Mouse (Mus musculus) urinary bladder, postnatal 10 days (tissue): ENCODE measurements around the gene Gm10226.
"Not testable (repeated sequence)": the region's sequence is repeated elsewhere in the genome, so short reads cannot be mapped to it uniquely, and the experiment has no call there.

ENCODE experiments used
- DNase-seq: peaks from one replicate; pipeline ENCODE4 v3.0.0; 2022; ENCODE audit warnings: low spot score

Gene Gm10226

DNA sequence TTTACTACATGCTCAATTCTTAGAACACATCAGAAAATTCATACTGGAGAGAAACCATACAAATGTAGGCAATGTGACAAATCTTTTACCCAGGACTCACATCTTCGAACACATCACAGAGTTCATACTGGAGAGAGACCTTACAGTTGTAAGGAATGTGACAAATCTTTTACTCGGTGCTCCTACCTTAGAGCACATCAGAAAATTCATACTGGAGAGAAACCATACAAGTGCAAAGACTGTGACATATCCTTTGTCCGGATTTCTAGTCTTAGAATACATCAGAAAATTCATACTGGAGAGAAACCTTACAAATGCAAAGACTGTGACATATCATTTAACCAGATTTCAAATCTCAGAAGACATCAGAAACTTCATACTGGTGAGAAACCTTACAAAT, at the start of gene Gm10226:
Gm10226 (plus strand) TSS at position 301 of the 400 bp plus-strand sequence.
- DNase-seq = no peak

DNA sequence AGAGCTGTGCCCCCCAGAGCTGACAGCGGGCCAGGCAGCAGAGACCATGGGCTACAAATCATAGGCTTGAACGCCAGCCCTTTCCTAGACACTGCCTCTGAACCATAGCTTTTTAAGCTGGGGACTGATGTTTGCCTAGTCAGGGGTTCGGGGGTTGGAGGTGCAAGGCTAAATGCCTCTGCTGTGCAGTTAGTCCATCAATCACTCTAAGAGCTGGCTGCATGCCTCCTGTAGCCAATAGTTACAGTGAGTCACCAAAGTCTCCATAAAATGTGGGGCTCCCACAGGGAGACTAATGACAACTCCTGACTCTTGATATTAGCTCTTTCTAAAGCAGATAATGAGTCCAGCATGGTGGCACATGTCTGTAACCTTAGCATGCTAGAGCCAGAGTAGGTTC, 42.9 kb upstream of the Gm10226 start:
- DNase-seq = no peak

DNA sequence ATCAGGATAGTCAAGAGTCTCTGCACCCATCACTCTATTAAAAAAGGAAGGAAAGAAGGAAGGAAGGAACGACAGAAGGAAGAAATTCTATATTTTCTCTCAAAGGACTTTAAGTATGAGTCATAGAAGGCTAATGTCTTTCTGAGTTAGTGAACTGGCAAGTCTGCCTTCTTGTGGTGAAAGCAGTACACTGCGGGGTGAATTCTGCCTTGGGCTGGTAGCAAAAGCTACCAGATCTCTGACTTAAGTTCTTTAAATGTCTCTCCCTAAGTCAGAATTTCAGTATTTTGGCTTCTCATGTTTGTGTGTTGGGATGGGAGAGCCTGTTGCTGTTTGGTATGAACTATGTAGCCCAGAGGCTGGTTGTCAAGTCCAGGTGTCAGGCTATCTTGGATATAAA, 41.7 kb upstream of the Gm10226 start:
- DNase-seq = no peak

DNA sequence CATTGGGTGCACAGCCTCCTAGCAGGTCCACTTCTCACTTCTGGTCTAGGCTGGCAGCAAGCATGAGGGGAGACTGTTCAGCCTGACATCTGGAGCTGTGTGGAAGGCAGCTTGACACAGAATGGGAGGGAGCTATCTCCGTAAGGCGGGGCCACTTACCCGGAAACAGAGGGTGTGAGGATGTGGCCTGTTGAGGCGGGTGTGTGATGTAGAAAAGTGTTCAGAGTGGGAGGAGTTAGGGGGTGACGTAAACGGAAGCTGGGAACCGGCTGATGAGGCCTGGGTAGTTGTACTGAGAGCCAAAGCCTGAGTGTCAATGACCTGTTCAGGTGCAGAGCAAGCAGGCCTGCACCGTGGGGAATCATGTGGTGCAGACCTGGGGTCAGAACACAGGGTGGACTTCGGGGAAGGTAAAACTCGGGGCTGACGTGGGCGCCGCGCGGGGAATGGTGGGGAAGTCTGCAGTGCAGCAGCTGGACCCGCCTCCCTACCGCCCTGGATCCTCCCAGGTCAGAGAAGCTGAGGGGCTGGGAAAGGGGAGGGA, 41.2 kb upstream of the Gm10226 start, which contains the start of gene Zfp983:
Zfp983 (plus strand) TSS at position 261 of the 544 bp plus-strand sequence.
- DNase-seq = not testable (repeated sequence)

DNA sequence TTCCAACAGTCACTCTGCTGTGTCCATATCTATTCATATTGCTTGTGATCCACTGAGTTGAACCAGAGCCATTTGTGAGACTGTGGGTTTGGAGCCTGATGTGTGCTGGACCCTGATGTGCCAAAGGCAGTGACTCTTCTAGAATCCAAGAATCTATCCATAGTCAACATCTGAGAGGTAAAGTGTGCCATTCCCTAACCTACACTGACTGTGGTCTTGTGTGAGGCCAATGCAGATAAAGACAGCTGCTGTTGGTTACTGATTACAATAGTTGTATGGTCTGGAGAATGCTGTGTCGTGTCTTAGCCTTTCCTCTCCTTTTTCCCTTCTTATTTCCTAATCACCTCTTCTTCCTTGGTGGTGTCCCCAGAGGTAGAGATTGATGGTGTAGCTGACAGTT, 12.8 kb upstream of the Gm10226 start:
- not testable (repeated sequence) for DNase-seq

DNA sequence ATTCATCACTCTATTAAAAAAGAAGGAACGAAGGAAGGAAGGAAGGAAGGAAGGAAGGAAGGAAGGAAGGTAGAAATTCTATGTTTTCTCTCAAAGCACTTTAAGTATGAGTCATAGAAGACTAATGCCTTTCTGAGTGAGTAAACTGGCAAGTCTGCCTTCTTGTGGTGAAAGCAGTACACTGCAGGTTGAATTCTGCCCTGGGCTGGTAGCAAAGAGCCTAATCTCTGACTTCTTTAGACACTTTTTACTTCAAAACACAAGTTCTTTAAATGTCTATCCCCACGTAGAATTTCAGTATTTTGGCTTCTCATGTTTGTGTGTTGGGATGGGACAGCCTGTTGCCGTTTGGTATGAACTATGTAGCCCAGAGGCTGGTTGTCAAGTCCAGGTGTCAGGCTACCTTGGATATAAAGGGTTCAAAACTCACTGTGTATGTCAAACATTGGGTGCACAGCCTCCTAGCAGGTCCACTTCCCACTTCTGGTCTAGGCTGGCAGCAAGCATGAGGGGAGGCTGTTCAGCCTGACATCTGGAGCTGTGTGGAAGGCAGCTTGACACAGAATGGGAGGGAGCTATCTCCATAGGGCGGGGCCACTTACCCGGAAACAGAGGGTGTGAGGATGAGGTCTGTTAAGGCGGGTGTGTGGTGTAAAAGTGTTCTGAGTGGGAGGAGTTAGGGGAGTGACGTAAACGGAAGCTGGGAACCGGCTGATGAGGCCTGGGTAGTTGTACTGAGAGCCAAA, 12.2 kb upstream of the Gm10226 start:
- peak; percentile 19 for DNase-seq

DNA sequence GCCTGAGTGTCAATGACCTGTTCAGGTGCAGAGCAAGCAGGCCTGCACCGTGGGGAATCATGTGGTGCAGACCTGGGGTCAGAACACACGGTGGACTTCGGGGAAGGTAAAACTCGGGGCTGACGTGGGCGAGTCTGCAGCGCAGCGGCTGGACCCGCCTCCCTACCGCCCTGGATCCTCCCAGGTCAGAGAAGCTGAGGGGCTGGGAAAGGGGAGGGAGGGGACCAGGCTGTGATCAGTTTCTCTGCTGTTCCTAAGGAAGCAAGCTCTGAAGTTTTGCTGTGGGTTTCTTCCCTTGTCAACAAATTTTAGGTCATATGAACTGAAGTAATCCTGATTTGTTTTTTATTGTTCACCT, 11.7 kb upstream of the Gm10226 start:
- not testable (repeated sequence) for DNase-seq

DNA sequence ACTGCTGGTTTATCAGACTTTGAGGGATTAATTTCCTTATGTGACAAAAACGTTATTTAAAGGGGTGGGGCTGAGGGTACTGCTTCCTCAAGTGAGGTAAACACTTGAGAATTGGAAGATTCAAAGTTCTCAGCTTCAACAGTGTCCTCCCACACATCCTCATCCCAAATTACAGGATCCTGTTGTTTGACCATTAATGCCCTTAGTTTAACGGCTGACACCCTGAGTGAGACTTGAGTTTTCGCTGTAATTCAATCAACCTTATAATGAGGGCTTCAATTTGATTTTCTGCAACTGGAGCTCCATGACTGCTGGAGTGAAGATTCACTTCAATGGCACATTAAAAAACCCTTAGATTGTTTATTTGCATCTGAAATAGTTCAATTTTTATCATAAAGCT, 1.7 kb downstream of the Gm10226 start:
- DNase-seq = no peak

DNA sequence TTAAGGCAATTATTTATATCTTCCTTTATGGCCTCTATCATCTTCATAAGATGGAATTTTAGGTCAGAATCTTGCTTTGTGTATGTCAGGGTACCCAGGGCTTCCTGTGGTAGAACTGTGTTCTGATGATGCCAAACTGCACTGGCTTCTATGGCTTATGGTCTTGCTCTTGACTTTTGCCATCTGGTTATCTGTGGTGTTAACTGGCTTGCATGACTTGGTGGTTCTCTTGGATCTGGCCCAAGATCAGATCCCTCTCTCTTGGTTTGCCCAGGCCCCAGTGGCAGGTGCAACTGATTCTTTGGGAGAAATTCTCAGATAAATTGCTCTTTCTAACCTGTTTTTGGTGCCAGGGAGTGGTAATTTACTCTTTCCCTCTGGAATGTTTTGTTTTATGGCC, 4.4 kb downstream of the Gm10226 start:
- DNase-seq = no peak

DNA sequence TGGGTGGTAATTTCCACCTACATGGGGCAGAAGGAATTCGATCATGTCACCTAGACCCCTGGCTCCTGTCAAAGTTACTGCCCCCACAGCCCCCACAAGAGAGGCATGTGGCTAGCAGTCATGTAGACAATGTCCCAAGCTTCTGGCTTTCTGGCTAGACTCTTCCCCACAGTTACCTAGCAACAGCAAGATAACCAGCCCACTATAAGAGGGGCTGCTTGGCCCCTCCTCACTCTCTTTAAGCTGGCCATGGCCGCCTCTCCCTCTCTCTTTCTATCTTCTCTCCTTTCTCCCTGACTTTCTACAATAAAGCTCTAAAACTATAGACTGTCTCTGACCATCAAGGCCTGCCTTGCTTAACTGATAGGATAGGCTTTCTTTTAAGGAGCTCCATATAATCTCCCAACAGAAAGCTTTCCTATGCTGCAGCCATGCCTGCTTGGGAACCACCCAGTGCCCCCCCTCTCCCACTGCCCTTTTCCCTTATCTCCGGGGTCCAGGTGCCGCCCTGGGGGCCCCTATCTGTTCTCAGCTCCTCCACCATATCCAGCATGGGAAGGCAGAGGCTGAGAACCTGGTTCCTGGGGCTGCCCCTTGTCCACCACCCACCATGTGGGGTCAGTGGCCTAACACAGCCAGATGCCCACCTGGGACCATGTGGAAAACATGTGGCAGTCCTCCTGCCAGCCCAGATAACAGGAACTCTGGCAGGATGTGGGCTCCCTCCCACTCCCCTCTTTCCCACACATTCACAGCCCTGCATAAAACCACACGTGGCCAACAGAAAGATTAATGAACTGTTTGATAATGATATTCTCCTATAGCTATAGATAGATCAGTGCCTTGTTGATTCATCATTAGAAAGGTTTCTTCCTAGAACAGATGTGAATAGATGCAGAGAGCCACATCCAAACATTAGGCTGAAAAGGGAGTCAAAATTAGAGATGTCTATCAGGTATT, 10.9 kb downstream of the Gm10226 start:
- DNase-seq = no peak

DNA sequence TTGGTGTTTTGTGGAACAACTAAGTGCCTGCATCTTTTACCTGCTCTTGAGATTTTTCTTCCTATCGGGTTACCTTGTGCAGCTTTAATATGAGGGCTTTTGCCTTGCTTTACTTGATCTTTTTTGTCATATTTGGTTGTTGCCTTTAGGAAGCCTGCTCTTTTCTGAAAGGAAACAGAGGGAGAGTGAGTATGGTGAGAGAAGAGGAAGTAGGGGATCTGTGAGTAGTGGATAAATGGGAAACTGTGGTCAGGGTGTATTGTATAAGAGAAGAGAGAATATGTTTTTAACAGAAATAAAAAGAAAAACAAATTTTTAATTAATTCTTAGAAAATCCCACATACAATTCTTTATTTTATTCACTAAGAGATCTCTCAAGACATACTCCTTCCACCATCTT, 11.8 kb downstream of the Gm10226 start:
- no peak for DNase-seq

DNA sequence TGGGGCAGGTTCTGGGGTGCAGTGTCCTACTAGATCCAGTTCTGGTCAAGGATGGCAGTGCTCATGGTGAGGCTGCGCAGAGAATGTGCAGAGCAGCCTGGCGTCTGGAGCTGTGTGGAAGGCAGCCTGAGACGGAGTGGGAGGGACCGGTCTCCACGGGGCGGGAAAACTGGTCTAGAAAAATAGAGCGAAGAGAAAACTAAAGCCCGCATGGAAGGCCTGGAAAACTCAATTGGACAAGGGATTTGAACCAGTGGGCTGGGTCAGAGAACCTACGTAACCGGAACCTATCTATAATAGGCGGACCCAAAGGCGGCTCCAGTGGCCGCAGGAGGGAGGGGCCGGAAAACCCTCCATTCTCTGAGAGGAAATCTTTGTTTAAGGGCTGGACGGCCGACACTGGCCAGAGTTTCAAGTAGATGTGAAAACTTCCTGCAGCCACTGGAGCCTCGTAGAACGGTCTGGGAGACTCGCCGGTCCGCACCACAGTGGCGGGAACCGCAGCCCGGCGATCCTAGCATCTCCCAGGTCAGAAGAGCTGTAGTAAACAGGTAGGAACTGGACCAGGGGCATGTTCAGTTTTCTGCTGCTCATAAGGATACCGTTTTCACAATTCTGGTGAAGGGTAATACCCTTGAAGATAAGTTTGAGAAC, 15.8 kb downstream of the Gm10226 start, which contains the start of gene Zfp760:
Zfp760 (plus strand) TSS at position 399 of the 654 bp plus-strand sequence.
- peak; percentile 30 for DNase-seq

DNA sequence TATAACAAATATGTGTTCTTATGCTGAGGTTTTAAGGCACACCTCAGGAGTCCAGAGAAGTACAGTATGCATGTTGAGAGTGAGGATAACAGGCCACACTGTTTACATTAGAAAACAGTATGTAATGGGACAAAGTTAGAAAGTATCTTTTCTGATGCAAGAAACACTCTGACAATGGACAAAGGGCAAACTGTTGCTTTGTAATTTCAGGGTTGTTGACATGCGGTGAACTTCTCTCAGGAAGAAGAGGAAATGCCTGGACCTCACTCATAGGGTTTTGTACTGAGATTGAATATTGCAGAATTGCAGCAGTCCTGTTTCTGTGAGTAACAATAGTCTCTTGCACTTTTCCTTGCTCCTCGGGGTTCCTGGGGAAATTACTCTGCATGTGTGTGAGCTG, 16.7 kb downstream of the Gm10226 start:
- no peak for DNase-seq

DNA sequence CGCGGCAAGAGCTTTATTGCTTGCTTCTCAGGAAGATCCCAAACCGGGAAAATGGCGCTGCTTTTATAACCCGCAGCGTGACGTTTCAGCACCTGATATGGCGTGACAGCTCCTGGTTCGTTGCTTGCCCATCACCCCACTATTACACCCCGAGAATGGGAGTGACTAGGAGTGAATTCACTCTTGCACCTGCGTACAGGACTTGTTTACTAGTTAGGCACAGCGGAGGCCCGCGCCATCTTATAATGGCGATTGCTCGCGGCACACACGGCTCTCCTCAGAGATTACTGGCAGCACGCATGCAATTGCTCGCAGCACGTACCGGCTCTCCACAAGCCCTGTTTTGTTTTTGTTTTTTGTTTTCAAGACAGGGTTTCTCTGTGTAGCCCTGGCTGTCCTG, 38.8 kb downstream of the Gm10226 start, which contains the start of gene Zfp229:
Zfp229 (plus strand) TSS at position 301 of the 400 bp plus-strand sequence.
- not testable (repeated sequence) for DNase-seq

DNA sequence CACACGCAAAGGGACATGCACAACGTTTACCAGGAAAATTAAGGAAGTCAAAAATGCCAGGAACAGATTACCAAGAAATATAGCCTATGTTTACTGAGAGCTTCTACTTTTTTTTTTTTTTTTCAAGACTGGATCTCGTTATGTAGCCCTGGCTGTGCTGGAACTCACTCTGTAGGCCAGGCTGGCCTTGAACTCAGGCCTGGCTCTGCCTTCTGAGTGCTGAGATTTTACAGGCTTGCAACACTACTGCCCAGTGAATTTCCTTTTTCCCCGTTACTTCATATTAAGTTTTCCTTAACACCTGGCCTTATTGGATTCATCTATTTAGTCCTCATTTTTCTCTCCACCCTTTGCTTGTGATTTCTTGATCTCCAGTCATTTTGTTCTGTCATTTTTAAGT, 41.4 kb downstream of the Gm10226 start:
- no peak for DNase-seq

DNA sequence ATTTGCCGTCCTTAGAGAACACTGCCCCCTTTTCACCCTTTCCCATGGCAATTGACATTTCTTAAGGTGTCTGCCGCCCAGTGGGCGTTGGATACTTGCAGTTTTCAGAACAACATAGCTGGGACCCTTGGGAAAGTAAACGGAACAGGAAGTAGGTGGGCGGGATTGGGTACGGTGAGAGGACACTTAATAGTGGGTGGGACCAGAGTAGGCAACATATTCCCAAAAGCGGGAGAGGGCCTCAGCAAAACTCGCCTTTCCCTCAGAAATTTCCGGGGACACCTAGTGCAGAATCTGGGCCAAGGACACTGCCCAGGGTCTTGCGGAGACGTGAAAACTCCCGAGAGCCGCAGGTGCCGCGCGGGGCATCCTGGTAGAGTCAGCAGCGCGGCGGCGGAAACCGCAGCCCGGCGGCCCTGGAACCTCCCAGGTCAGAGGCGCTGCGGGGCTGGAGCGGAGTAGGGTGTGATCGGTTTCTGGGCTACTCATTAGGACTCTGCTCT, 41.9 kb downstream of the Gm10226 start:
- DNase-seq = no peak
